Mouse (Mus musculus) CH12F3 (cell line): Measurements from ENCODE around the gene Slc16a14.

ENCODE experiments used
- in situ Hi-C: fragments of 300-500 bp; cut with MboI; formaldehyde crosslinking; loops from 2 replicates; pipeline ENCODE4 v1.14.3; 2020; ENCODE audit warnings: low sequenced_read_pairs

Gene Slc16a14

GRCm38 (mm10) chr1:84912571-84912970, 22.4 kb downstream of the Slc16a14 start:
- in situ Hi-C loops = no loop called here

GRCm38 (mm10) chr1:84910177-84910804, 24.6 kb downstream of the Slc16a14 start:
- in situ Hi-C loops = no loop called here

GRCm38 (mm10) chr1:84904467-84904866, 30.5 kb downstream of the Slc16a14 start:
- in situ Hi-C loops = no loop called here

GRCm38 (mm10) chr1:84899156-84899555, 35.8 kb downstream of the Slc16a14 start:
- in situ Hi-C loops = no loop called here

- in situ Hi-C loops = no loop called here
These were observed 37.6 kb downstream of the Slc16a14 start for GRCm38 (mm10) chr1:84897364-84897763.

GRCm38 (mm10) chr1:84891746-84892145, 43.2 kb downstream of the Slc16a14 start:
- in situ Hi-C loops = no loop called here

GRCm38 (mm10) chr1:84890503-84890902, 44.4 kb downstream of the Slc16a14 start:
- in situ Hi-C loops = no loop called here

- in situ Hi-C loops = no loop called here
These were observed 44.9 kb downstream of the Slc16a14 start for GRCm38 (mm10) chr1:84890005-84890393.

- in situ Hi-C loops = no loop called here
These were observed 45.5 kb downstream of the Slc16a14 start for GRCm38 (mm10) chr1:84889330-84890004.

GRCm38 (mm10) chr1:84885921-84886320, 49.0 kb downstream of the Slc16a14 start:
- in situ Hi-C loops = no loop called here

GRCm38 (mm10) chr1:84885174-84885573, 49.8 kb downstream of the Slc16a14 start:
- in situ Hi-C loops = no loop called here

- in situ Hi-C loops = no loop called here
These were observed 51.0 kb downstream of the Slc16a14 start for GRCm38 (mm10) chr1:84883889-84884288.

GRCm38 (mm10) chr1:84882937-84883336, 52.0 kb downstream of the Slc16a14 start:
- in situ Hi-C loops = no loop called here

- in situ Hi-C loops = no loop called here
These were observed 52.8 kb downstream of the Slc16a14 start for GRCm38 (mm10) chr1:84882066-84882532.

GRCm38 (mm10) chr1:84881248-84882065, 53.5 kb downstream of the Slc16a14 start:
- in situ Hi-C loops = no loop called here

- in situ Hi-C loops = no loop called here
These were observed 55.3 kb downstream of the Slc16a14 start for GRCm38 (mm10) chr1:84879571-84880120.

- in situ Hi-C loops = no loop called here
These were observed 57.3 kb downstream of the Slc16a14 start for GRCm38 (mm10) chr1:84877590-84877989.

GRCm38 (mm10) chr1:84872939-84873338, 62.0 kb downstream of the Slc16a14 start:
- in situ Hi-C loops = no loop called here

- in situ Hi-C loops = no loop called here
These were observed 62.8 kb downstream of the Slc16a14 start for GRCm38 (mm10) chr1:84872105-84872504.

GRCm38 (mm10) chr1:84871131-84871530, 63.8 kb downstream of the Slc16a14 start:
- in situ Hi-C loops = no loop called here

- in situ Hi-C loops = no loop called here
These were observed 65.4 kb downstream of the Slc16a14 start for GRCm38 (mm10) chr1:84869498-84869897.
